Mouse (Mus musculus) neural tube, embryonic 14.5 days (tissue): Measurements from ENCODE around the gene Tysnd1. TPM values are rescaled to one million over a fixed set of nuclear protein-coding genes. Genes with fewer than 3 reads are reported as not detected.

Experiments used
- ATAC-seq: fragments of 200-750 bp; cut with Nextera tagmentation; 2 replicates; pipeline ENCODE4 v1.8.0; 2017; ENCODE audit warnings: low read depth, mild to moderate bottlenecking, moderate TSS enrichment, moderate library complexity
- H3K27ac ChIP-seq: fragments of 300-500 bp; sonication (generic); 2 replicates; pipeline ENCODE4 v1.5.1; 2014; ENCODE audit warnings: low read depth, mild to moderate bottlenecking, control low read depth, low read length, moderate library complexity, mixed read lengths
- H3K27me3 ChIP-seq: fragments of 300-500 bp; sonication (generic); 2 replicates; pipeline ENCODE4 v1.6.1; 2014; ENCODE audit warnings: low read length; ENCODE audit not compliant: control insufficient read depth, insufficient read depth
- H3K36me3 ChIP-seq: fragments of 300-500 bp; sonication (generic); 2 replicates; pipeline ENCODE4 v1.6.1; 2014; ENCODE audit warnings: low read length, mixed read lengths; ENCODE audit not compliant: control insufficient read depth, insufficient read depth
- H3K4me1 ChIP-seq: fragments of 300-500 bp; sonication (generic); 2 replicates; pipeline ENCODE4 v1.6.1; 2014; ENCODE audit warnings: low read length; ENCODE audit not compliant: control insufficient read depth, insufficient read depth
- H3K4me2 ChIP-seq: fragments of 300-500 bp; sonication (generic); 2 replicates; pipeline ENCODE4 v1.6.1; 2014; ENCODE audit warnings: mild to moderate bottlenecking, low read depth, low read length, control low read depth
- H3K4me3 ChIP-seq: fragments of 300-500 bp; sonication (generic); 2 replicates; pipeline ENCODE4 v1.5.1; 2014; ENCODE audit warnings: low read depth, low read length, control low read depth, mixed read lengths
- H3K9ac ChIP-seq: fragments of 300-500 bp; sonication (generic); replicated peaks from 2 replicates; pipeline ENCODE4 v1.6.1; 2014; ENCODE audit warnings: low read depth, mild to moderate bottlenecking, control low read depth, low read length, mixed read lengths
- H3K9me3 ChIP-seq: fragments of 300-500 bp; sonication (generic); 2 replicates; pipeline ENCODE4 v1.6.1; 2016; ENCODE audit warnings: low read length; ENCODE audit not compliant: control insufficient read depth
- WGBS: fragments of 180-500 bp; shearing (Covaris S2); extraction: QIAGEN DNeasy Blood & Tissue Kit; methylation state at CpG from one replicate; pipeline ENCODE4 v1.1.7; 2014; 5-methylcytosine and 5-hydroxymethylcytosine counted together
- polyA plus RNA-seq: library from polyadenylated mRNA; unstranded; fragments of >200 nt; fragmentation: Nextera tagmentation; extraction: Ambion mirVana; gene quantifications from 2 replicates; pipeline ENCODE4 v1.2.1, GENCODE M21; 2014

Tysnd1 gene
- polyA plus RNA-seq, result 26.5 and 26.7 TPM in 2 replicates

GRCm38 (mm10) chr10:61694870-61695670 lies at the start of gene Tysnd1:
Tysnd1 (plus strand) TSS chr10:61695514.
- no peaks in the 10 kb centered on the region for H3K9me3 ChIP-seq
- peaks cover 13% of the 10 kb centered on the region for H3K4me1 ChIP-seq
- peak within 1 kb of the TSS; percentile 76 for H3K4me3 ChIP-seq
- peak; percentile 97 for ATAC-seq
- H3K36me3 ChIP-seq, result peaks cover 25% of the 10 kb centered on the region
- no peaks in the 10 kb centered on the region for H3K27me3 ChIP-seq
- peak within 1 kb of the TSS; percentile 65 for H3K9ac ChIP-seq
- H3K4me2 ChIP-seq, result peak within 1 kb of the TSS; percentile 100
- peak within 1 kb of the TSS; percentile 76 for H3K27ac ChIP-seq
- WGBS, result under 1% methylated on average over 42 of the region's 42 CpGs

GRCm38 (mm10) chr10:61646557-61646956 lies 48.8 kb upstream of the Tysnd1 start:
- Histone ChIP-seq H3K4me1 (peaks cover 8% of the 10 kb centered on the region), H3K9me3 (no peaks in the 10 kb centered on the region), H3K27me3 (no peaks in the 10 kb centered on the region), H3K27ac (no peak overlapping the region), H3K36me3 (no peaks in the 10 kb centered on the region), H3K4me3 (no peak overlapping the region), H3K9ac (no peak overlapping the region), H3K4me2 (no peak overlapping the region)
- 66% methylated on average over 7 of the region's 7 CpGs for WGBS
- ATAC-seq, result no peak

- Histone ChIP-seq H3K4me1 (peaks cover 8% of the 10 kb centered on the region), H3K4me3 (peak within 1 kb of the TSS; percentile 84), H3K9me3 (no peaks in the 10 kb centered on the region), H3K27ac (peak within 1 kb of the TSS; percentile 78), H3K9ac (peak within 1 kb of the TSS; percentile 86), H3K4me2 (peak within 1 kb of the TSS; percentile 92), H3K36me3 (no peaks in the 10 kb centered on the region), H3K27me3 (no peaks in the 10 kb centered on the region)
- ATAC-seq, result peak; percentile 98
- 4% methylated on average over 41 of the region's 50 CpGs for WGBS
Observed at GRCm38 (mm10) chr10:61647790-61648736, 47.3 kb upstream of the Tysnd1 start, which contains the start of gene Ppa1. Ppa1 (plus strand) TSS chr10:61648552.

GRCm38 (mm10) chr10:61648737-61649645 lies 46.3 kb upstream of the Tysnd1 start:
- ATAC-seq, result peak; percentile 69
- Histone ChIP-seq H3K9ac (peak overlapping the region; percentile 86), H3K4me3 (peak overlapping the region; percentile 84), H3K4me2 (peak overlapping the region; percentile 92), H3K4me1 (peaks cover 8% of the 10 kb centered on the region), H3K27me3 (no peaks in the 10 kb centered on the region), H3K36me3 (no peaks in the 10 kb centered on the region; the same call in 1 of the 2 replicates), H3K9me3 (no peaks in the 10 kb centered on the region), H3K27ac (peak overlapping the region; percentile 78)
- WGBS, result 1% methylated on average over 47 of the region's 49 CpGs

- ATAC-seq, result no peak
- Histone ChIP-seq H3K36me3 (no peaks in the 10 kb centered on the region; the same call in 1 of the 2 replicates), H3K4me1 (peaks cover 7% of the 10 kb centered on the region), H3K9ac (no peak overlapping the region), H3K27ac (no peak overlapping the region), H3K9me3 (no peaks in the 10 kb centered on the region), H3K4me2 (no peak overlapping the region), H3K4me3 (no peak overlapping the region), H3K27me3 (no peaks in the 10 kb centered on the region)
- WGBS, result 91% methylated on average over 4 of the region's 4 CpGs
Observed at GRCm38 (mm10) chr10:61654105-61654504, 41.2 kb upstream of the Tysnd1 start.

GRCm38 (mm10) chr10:61654691-61655090 lies 40.6 kb upstream of the Tysnd1 start:
- Histone ChIP-seq H3K9ac (no peak overlapping the region), H3K9me3 (no peaks in the 10 kb centered on the region), H3K4me3 (no peak overlapping the region), H3K27me3 (no peaks in the 10 kb centered on the region), H3K4me1 (peaks cover under 1% of the 10 kb centered on the region; the same call in 1 of the 2 replicates), H3K27ac (no peak overlapping the region), H3K4me2 (no peak overlapping the region), H3K36me3 (no peaks in the 10 kb centered on the region; the same call in 1 of the 2 replicates)
- WGBS, result 96% methylated on average over 7 of the region's 7 CpGs
- no peak for ATAC-seq

GRCm38 (mm10) chr10:61655188-61655587 lies 40.1 kb upstream of the Tysnd1 start:
- no peak overlapping the region for H3K9ac ChIP-seq
- no peaks in the 10 kb centered on the region for H3K9me3 ChIP-seq
- H3K27ac ChIP-seq, result no peak overlapping the region
- WGBS, result 92% methylated on average over 3 of the region's 3 CpGs
- no peaks in the 10 kb centered on the region; the same call in 1 of the 2 replicates for H3K36me3 ChIP-seq
- no peaks in the 10 kb centered on the region for H3K4me1 ChIP-seq
- no peak overlapping the region for H3K4me2 ChIP-seq
- no peak for ATAC-seq
- no peaks in the 10 kb centered on the region for H3K27me3 ChIP-seq
- no peak overlapping the region for H3K4me3 ChIP-seq
